Mouse (Mus musculus) megakaryocyte, embryonic 14.5 days (primary cell): ENCODE measurements around the gene Ice1.

ENCODE experiments used
- FLI1 ChIP-seq: IDR thresholded peaks from 2 replicates; pipeline ENCODE4 v1.6.1; 2012; ENCODE audit warnings: low read length, inconsistent platforms, mixed read lengths
- GATA1 ChIP-seq: IDR thresholded peaks from 3 replicates; pipeline ENCODE4 v1.6.1; 2012; ENCODE audit warnings: mixed read lengths, low read length, inconsistent platforms, borderline replicate concordance

GRCm38 (mm10) chr13:70680316-70680715 lies 42.9 kb upstream of the Ice1 start:
- TF ChIP-seq GATA1 (no peak), FLI1 (no peak)
